Mouse (Mus musculus) liver, embryonic 15.5 days (tissue): Measurements from ENCODE around the gene Lbr. TPM values are rescaled to one million over a fixed set of nuclear protein-coding genes. Genes with fewer than 3 reads are reported as not detected.

Experiments used
- ATAC-seq: fragments of 200-750 bp; cut with Nextera tagmentation; 2 replicates; pipeline ENCODE4 v1.8.0; 2017; ENCODE audit warnings: moderate number of reproducible peaks, mild to moderate bottlenecking, moderate library complexity; ENCODE audit not compliant: insufficient read depth
- H3K27ac ChIP-seq: fragments of 300-500 bp; sonication (generic); replicated peaks from 2 replicates; pipeline ENCODE4 v1.5.1; 2015; ENCODE audit warnings: mild to moderate bottlenecking, inconsistent platforms
- H3K27me3 ChIP-seq: fragments of 300-500 bp; sonication (generic); 2 replicates; pipeline ENCODE4 v1.6.1; 2015; ENCODE audit warnings: mild to moderate bottlenecking, inconsistent platforms
- H3K36me3 ChIP-seq: fragments of 300-500 bp; sonication (generic); replicated peaks from 2 replicates; pipeline ENCODE4 v1.6.1; 2015; ENCODE audit warnings: moderate library complexity, mild to moderate bottlenecking, inconsistent platforms
- H3K4me1 ChIP-seq: fragments of 300-500 bp; sonication (generic); replicated peaks from 2 replicates; pipeline ENCODE4 v1.6.1; 2015; ENCODE audit warnings: inconsistent platforms
- H3K4me2 ChIP-seq: fragments of 300-500 bp; sonication (generic); 2 replicates; pipeline ENCODE4 v1.6.1; 2015; ENCODE audit warnings: moderate library complexity, mild to moderate bottlenecking, inconsistent platforms
- H3K4me3 ChIP-seq: fragments of 300-500 bp; sonication (generic); replicated peaks from 2 replicates; pipeline ENCODE4 v1.5.1; 2015; ENCODE audit warnings: mild to moderate bottlenecking, inconsistent platforms
- H3K9ac ChIP-seq: fragments of 300-500 bp; sonication (generic); 2 replicates; pipeline ENCODE4 v1.6.1; 2015; ENCODE audit warnings: moderate library complexity, mild to moderate bottlenecking, inconsistent platforms
- H3K9me3 ChIP-seq: fragments of 300-500 bp; sonication (generic); replicated peaks from 2 replicates; pipeline ENCODE4 v1.6.1; 2016; ENCODE audit warnings: inconsistent platforms
- WGBS: fragments of 180-500 bp; shearing (Covaris S2); methylation state at CpG from one replicate; pipeline ENCODE4 v1.1.7; 2015; ENCODE audit warnings: mixed read lengths; ENCODE audit not compliant: insufficient replicate concordance; 5-methylcytosine and 5-hydroxymethylcytosine counted together
- polyA plus RNA-seq: library from polyadenylated mRNA; unstranded; fragments of >200 nt; fragmentation: Nextera tagmentation; extraction: Ambion mirVana; gene quantifications from 2 replicates; pipeline ENCODE4 v1.2.1, GENCODE M21; 2015

Gene Lbr
- polyA plus RNA-seq, 1 experiment from 2014 or later = 250 TPM

DNA sequence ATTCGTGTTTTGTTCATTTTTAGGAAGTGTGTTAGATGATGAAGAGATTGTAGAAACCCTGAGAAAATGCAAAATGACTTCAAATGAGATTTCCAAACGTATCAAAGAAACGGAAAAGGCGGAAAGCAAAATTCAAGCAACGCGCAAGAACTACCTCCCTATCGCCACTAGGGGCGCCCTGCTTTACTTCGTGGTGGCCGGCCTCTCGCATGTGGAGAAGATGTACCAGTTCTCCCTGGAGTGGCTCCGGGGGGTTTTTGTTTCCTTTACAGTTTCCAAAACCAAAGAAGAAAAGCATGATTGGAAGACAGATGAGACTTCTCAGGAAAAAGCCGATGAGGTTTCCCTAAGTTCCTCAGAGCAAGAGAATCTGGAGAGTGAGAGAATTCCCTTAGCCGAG, 73.5 kb downstream of the Lbr start:
- H3K36me3 ChIP-seq = no peaks in the 10 kb centered on the region
- H3K9ac ChIP-seq = no peak overlapping the region
- H3K27ac ChIP-seq = no peak overlapping the region
- no peaks in the 10 kb centered on the region for H3K27me3 ChIP-seq
- ATAC-seq = no peak
- no peaks in the 10 kb centered on the region for H3K9me3 ChIP-seq
- no peak overlapping the region for H3K4me3 ChIP-seq
- WGBS = 57% methylated on average over 14 of the region's 14 CpGs
- H3K4me2 ChIP-seq = no peak overlapping the region
- no peaks in the 10 kb centered on the region for H3K4me1 ChIP-seq

Other genes with a start within 250 kb of the Lbr start
- 0.40 and 0.71 TPM in 2 replicates for gene Enah, start 176.9 kb upstream of the Lbr start, polyA plus RNA-seq